Mouse (Mus musculus) mammary gland, adult 2 months (tissue): ENCODE measurements around the gene Lilra6. TPM values are rescaled to one million over a fixed set of nuclear protein-coding genes. Genes with fewer than 3 reads are reported as not detected.

Source experiments
- polyA plus RNA-seq: library from polyadenylated mRNA; depleted of rRNA; stranded (reverse); fragments of >200 nt; gene quantifications from 2 replicates; pipeline ENCODE4 v1.2.3, GENCODE M21; 2012; ENCODE audit warnings: low replicate concordance; rRNA removed

Lilra6 gene
- polyA plus RNA-seq: 2.8 and 6.5 TPM in 2 replicates

DNA sequence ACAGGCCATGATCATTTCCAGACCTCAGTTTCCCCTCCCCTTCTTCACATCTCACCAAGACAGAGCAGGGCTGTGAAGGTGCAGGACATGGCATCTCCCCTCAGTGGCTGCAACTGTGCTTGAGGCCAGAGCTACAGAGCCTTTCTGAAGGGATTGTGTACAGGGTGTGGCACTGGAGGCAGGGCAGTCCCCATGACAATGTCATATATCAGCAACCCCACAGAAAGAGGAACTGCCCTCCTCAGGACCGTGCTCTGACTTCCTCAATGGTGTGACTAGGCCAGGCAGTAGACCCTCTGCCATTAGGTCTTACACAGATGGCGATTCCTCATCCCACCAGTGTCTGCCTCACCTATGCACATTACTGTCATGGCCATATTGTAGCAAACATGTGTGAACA, at the start of gene Lilra6:
Gene Lilra6 (minus strand): TSS at position 117 of the 400 bp plus-strand sequence.

DNA sequence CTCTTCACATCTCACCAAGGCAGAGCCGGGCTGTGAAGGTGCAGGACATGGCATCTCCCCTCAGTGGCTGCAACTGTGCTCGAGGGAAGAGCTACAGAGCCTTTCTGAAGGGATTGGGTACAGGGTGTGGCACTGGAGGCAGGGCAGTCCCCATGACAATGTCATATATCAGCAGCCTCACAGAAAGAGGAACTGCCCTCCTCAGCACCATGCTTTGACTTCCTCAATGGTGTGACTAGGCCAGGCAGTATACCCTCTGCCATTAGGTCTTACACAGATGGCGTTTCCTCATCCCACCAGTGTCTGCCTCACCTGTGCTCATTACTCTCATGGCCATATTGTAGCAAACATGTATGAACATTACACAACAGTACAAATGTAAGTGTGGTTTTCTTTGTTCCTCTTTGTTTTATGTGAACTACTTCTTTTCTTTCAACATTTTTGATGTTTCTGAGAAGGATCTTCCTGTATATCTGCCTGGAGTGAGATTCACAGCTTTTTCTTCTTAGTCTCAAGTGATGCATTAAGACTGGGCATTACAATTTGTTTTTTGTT, 17.2 kb downstream of the Lilra6 start, which contains the start of gene Gm14548:
Gene Gm14548 (minus strand): TSS at position 85 of the 555 bp plus-strand sequence.

Other genes with a start within 250 kb of the Lilra6 start
- gene Leng1, start 249.7 kb downstream of the Lilra6 start, polyA plus RNA-seq: 3.4 and 3.5 TPM in 2 replicates
- gene Tmc4, start 237.9 kb downstream of the Lilra6 start, polyA plus RNA-seq: 55.3 and 61.9 TPM in 2 replicates
- gene Tsen34, start 222.6 kb downstream of the Lilra6 start, polyA plus RNA-seq: 117 and 137 TPM in 2 replicates
- 60.3 and 80.5 TPM in 2 replicates for gene Mboat7, start 222.0 kb downstream of the Lilra6 start, polyA plus RNA-seq
- gene Rps9, start 211.5 kb downstream of the Lilra6 start, polyA plus RNA-seq: 986 and 1,597 TPM in 2 replicates
- gene Pirb, start 195.1 kb downstream of the Lilra6 start, polyA plus RNA-seq: 39.9 and 67.0 TPM in 2 replicates
- gene Gm15448, start 89.8 kb downstream of the Lilra6 start, polyA plus RNA-seq: 1.3 and 2.1 TPM in 2 replicates
- gene Pira2, start 70.5 kb downstream of the Lilra6 start, polyA plus RNA-seq: 2.3 and 4.5 TPM in 2 replicates
- gene Gm14548, start 17.4 kb downstream of the Lilra6 start, polyA plus RNA-seq: 1.3 and 3.6 TPM in 2 replicates
- 3.9 and 11.6 TPM in 2 replicates for gene Lair1, start 147.7 kb upstream of the Lilra6 start, polyA plus RNA-seq
- 6.1 and 12.7 TPM in 2 replicates for gene Ttyh1, start 203.9 kb upstream of the Lilra6 start, polyA plus RNA-seq
- gene Leng8, start 221.5 kb upstream of the Lilra6 start, polyA plus RNA-seq: 549 and 715 TPM in 2 replicates
- gene Leng9, start 234.9 kb upstream of the Lilra6 start, polyA plus RNA-seq: 6.5 and 13.3 TPM in 2 replicates
- gene Cdc42ep5, start 249.4 kb upstream of the Lilra6 start, polyA plus RNA-seq: 38.8 and 101 TPM in 2 replicates